Mouse (Mus musculus) neutrophil, adult 5-6 weeks (primary cell): ENCODE data around the gene Krtap10-10. TPM values are rescaled to one million over a fixed set of nuclear protein-coding genes. Genes with fewer than 3 reads are reported as not detected.

Experiments
- ATAC-seq: fragments of 151-379, 151-347 bp; 2 replicates; pipeline ENCODE4 v1.8.0; 2017; ENCODE audit warnings: mild to moderate bottlenecking, moderate TSS enrichment; ENCODE audit not compliant: insufficient number of reproducible peaks, poor library complexity, low FRiP score, severe bottlenecking; ENCODE audit errors: extremely low read depth
- total RNA-seq: library from RNA; stranded (forward); fragments of 200-1000 nt; gene quantifications from 2 replicates; pipeline ENCODE4 v1.2.3, GENCODE M21; 2017

The Krtap10-10 gene
- total RNA-seq, 1 experiment from 2014 or later = not detected

DNA sequence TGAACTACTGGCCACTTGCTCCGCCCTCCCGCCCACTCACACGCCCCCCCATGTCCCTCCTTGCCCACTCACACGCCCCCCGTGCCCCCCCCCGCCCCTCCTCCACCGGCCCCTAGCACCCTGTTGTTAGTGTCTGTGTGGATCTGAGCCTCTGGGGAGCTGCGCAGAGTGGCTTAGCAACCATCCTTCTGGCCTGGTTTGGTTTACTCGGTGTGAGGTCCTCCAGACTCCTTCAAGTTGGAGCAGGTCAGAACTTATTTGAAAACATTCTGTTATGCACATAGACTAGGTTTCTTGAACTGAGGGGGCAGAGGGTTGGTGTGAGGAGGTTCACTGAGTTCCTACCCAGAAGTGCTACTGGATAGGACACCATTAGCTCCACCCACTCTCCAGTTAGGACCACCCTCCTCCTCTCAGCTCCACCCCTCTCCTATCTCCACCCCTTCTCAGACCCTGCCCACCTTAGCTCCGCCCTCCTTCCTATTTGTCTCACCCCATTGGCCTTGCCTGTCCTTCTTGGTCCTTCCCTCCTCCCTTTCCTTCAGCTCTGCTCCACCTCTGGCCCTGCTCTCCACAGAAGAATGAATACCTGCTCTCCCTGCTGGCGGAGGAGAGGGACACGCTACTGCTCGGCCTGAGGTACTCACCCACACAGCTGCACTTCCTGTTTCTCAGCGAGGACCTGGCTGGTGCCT is 28.5 kb downstream of the Krtap10-10 start:
- peak; percentile 72 for ATAC-seq

DNA sequence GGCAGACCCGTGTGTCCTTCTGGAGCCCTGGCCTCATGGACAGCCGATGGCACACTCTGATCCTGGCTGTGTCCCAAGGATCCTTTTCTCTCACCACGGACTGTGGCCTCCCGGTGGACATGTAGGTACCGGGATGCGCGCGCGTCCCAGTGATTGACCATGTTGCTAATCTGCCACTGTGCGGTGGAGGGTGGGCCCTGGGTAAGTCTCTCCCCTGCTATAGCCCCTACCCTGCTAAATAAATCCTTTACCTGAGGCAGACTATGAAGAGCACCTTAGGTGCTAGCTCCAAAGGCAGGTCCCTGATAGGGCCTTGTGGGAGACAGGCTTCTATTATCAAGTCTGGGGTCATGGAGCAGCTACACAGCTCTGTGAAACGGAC is 29.0 kb downstream of the Krtap10-10 start:
- ATAC-seq = no peak

DNA sequence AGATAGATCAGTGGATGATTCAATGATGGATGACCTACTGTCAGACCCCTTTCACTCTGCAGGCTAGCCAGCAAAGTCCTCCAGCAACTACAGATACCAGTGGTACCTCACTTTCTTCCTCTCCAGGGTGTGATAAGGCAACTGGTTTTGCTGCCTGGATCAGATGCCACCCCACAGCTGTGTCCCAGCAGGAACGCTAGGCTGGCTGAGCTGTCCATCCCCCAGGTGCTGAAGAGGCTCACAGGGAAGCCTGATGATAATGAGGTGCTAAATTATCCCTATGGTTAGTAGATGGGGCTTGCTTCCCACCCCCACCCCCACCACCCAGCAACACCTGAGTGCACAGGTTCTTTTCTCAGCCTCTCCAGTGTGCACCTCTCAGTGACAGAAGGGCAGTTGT is 31.8 kb downstream of the Krtap10-10 start:
- no peak for ATAC-seq

DNA sequence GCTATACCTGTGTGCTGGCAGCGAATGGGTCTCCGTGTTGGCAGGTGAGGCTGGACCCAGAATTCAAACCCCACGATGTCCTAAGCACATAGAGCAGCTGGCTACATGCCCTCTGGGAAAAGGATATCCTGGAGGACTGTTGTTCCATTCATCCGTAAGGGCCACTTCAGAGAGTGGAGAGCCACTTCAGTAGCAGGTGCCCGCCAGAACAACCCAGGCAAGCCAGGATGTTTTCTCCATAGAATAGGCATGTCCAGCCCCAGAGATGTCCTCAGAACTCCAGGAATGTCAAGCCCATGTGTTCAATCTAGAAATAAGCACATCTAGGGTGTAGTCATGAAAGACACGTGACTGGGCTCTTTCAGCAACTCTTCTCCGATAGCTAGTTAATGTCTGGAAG is 33.9 kb downstream of the Krtap10-10 start:
- ATAC-seq = no peak

DNA sequence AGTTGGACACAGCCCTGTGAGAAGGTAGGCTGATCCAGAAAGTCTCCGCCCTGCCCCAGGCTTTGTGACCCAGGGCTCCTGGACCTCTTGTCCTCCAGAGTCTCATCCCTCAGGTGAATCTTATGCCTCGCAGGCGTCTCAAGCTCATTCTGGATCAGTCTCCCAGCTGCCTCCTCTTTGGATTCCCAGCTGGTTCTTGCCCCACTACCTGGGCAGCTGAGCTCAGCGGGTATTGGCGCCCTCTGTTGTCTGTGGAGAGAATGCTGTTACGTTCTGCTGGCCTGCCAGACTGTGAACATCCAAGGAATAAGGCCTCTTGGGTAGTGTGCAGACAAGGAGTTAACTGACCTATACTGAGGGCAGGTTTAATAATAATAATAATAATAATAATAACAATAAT is 43.2 kb downstream of the Krtap10-10 start:
- ATAC-seq = no peak

DNA sequence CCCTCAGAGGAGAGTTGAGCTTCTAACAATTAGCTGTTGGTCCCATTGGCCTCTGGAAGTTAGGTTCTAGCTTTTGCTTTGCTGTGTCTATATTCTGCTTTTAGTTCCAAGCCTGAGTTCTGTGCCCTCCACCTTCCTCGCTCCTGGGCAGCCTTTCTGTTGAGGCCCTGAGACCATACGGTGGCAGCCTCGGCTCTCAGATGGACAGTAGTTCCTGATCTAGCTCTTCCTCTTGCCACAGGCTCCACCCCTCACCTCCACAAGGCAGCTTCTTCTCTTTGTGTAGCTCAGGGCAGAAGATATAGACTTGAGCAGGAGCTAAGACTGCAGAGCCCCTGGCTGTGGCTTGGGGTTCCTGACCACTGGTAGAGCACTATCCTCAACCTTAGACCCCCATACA is 44.6 kb downstream of the Krtap10-10 start:
- ATAC-seq = no peak

DNA sequence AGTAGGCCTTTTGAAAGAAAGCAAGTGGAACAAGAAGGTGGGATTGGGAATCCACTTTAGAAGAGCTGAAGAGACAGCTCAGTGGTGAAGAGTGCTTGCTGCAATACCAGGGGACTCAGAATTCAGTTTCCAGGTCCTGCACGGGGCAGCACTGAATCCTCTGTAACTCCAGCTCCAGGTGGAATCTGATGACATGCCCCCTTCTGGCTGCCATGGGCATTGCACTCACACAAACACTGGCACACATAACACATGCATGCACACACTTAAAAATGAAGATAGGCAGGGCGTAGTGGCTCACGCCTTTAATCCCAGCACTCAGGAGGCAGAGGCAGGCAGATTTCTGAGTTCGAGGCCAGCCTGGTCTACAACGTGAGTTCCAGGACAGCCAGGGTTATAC is 46.8 kb downstream of the Krtap10-10 start:
- ATAC-seq = no peak

DNA sequence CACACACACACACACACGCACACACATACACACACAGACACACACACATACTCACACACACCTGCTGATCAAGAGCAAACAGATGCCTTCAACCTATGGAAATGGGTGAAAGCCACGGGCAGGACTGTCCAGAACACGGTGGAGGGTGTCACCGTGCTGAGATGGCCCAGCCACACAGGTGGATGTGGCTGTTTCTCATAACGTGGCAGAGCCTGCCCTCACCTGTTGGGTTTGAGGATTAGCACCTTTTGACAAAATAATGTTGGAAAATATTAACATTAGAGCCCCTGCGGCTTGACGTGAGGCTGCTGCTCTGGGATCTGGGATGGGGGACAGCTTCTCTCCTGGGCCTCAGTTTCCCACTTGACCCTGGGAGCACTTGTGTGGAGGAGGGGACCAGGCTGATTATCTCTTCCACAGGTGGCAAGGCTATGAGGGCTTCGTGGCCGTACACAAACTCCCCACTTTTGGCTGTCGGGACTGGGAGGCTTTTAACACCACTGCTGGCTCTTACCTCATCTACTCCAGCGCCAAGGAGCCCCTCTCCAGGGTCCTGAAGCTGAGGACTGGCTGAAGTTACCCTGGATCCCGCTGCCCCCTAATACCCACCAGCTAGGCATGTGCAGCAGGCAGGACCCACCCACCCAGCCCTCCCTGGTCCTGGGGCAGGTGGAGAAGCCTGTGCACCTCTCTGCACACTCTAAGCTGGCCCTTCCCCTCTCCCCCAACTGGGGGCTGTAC is 50.4 kb downstream of the Krtap10-10 start:
- no peak for ATAC-seq

Other genes starting within 250 kb of the Krtap10-10 start
- 32.6 and 52.2 TPM in 2 replicates for gene Sumo3, start 229.8 kb upstream of the Krtap10-10 start, total RNA-seq
- gene Gm49325, start 229.8 kb upstream of the Krtap10-10 start, total RNA-seq = not detected in 2 replicates
- gene Ube2g2, start 213.7 kb upstream of the Krtap10-10 start, total RNA-seq = 21.9 and 23.3 TPM in 2 replicates
- gene Tspear, start 149.4 kb upstream of the Krtap10-10 start, total RNA-seq = not detected in 2 replicates
- not detected in 2 replicates for gene Gm19402, start 145.2 kb upstream of the Krtap10-10 start, total RNA-seq
- gene Gm9508, start 138.7 kb upstream of the Krtap10-10 start, total RNA-seq = not detected in 2 replicates
- not detected in 2 replicates for gene Gm10272, start 129.3 kb upstream of the Krtap10-10 start, total RNA-seq
- not detected in 2 replicates for gene Gm10024, start 124.5 kb upstream of the Krtap10-10 start, total RNA-seq
- gene Gm10142, start 120.1 kb upstream of the Krtap10-10 start, total RNA-seq = not detected in 2 replicates
- gene Krtap12-1, start 115.3 kb upstream of the Krtap10-10 start, total RNA-seq = not detected in 2 replicates
- not detected in 2 replicates for gene Gm10100, start 109.5 kb upstream of the Krtap10-10 start, total RNA-seq
- gene Gm18596, start 93.3 kb upstream of the Krtap10-10 start, total RNA-seq = not detected in 2 replicates
- not detected in 2 replicates for gene Gm9736, start 84.6 kb upstream of the Krtap10-10 start, total RNA-seq
- gene Gm3233, start 76.3 kb upstream of the Krtap10-10 start, total RNA-seq = not detected in 2 replicates
- gene Gm3238, start 64.6 kb upstream of the Krtap10-10 start, total RNA-seq = not detected in 2 replicates
- gene Gm7138, start 59.0 kb upstream of the Krtap10-10 start, total RNA-seq = not detected in 2 replicates
- gene Gm3250, start 53.4 kb upstream of the Krtap10-10 start, total RNA-seq = not detected in 2 replicates
- not detected in 2 replicates for gene Gm7137, start 47.7 kb upstream of the Krtap10-10 start, total RNA-seq
- not detected in 2 replicates for gene Gm9639, start 40.9 kb upstream of the Krtap10-10 start, total RNA-seq
- not detected in 2 replicates for gene Gm19668, start 36.8 kb upstream of the Krtap10-10 start, total RNA-seq
- gene Gm9507, start 24.1 kb upstream of the Krtap10-10 start, total RNA-seq = not detected in 2 replicates
- not detected in 2 replicates for gene Gm2696, start 21.3 kb upstream of the Krtap10-10 start, total RNA-seq
- gene Krtap10-4, start 8.9 kb upstream of the Krtap10-10 start, total RNA-seq = not detected in 2 replicates
- not detected in 2 replicates for gene Gm36176, start 10.9 kb downstream of the Krtap10-10 start, total RNA-seq
- not detected in 2 replicates for gene Gm10318, start 16.9 kb downstream of the Krtap10-10 start, total RNA-seq
- gene Gm3285, start 26.0 kb downstream of the Krtap10-10 start, total RNA-seq = not detected in 2 replicates
- 0.12 and 0.23 TPM in 2 replicates for gene Lrrc3, start 66.6 kb downstream of the Krtap10-10 start, total RNA-seq
- gene Trpm2, start 134.6 kb downstream of the Krtap10-10 start, total RNA-seq = 216 and 259 TPM in 2 replicates
- gene 1810043G02Rik, start 142.6 kb downstream of the Krtap10-10 start, total RNA-seq = 7.6 and 9.8 TPM in 2 replicates
- 37.7 and 41.0 TPM in 2 replicates for gene Pfkl, start 174.1 kb downstream of the Krtap10-10 start, total RNA-seq
- gene Dnmt3l, start 206.0 kb downstream of the Krtap10-10 start, total RNA-seq = not detected in 2 replicates
- gene Aire, start 207.7 kb downstream of the Krtap10-10 start, total RNA-seq = 0.12 and 0.49 TPM in 2 replicates
- gene Icosl, start 233.4 kb downstream of the Krtap10-10 start, total RNA-seq = 128 and 134 TPM in 2 replicates